Comparison of ENCODE assay signal across 24 mouse cellular contexts in the genomic region with DNA sequence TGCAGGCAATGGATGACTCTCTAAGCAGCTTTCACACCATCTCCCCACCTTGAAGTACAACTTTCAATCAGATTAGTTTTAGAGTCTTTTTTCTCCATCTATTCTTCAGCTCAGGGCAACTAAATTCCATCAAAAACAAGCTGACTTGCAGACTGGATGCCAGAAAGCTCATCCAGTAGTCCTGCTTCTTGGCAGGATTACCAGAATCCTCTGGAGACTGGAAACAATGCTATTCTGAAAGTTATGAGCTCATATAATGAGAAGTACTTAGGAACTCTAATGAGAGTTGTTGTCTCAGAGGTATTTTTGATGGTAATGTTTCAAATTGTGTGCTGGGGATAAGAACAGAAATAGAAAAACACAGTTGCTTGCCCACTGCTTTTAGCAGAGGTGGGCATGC. TPM values are rescaled to one million over a fixed set of nuclear protein-coding genes. Genes with fewer than 3 reads are reported as not detected.
"Had no signal": no experiment of that assay in that cellular context is flagged by ENCODE, and none has a peak within 500 bp of the region (broad histone marks: within the 10 kb centered on the region; RNA-seq: fewer than 3 reads in every experiment).

A gene (plus strand): TSS at position 366 of the 400 bp plus-strand sequence.

- H3K36me3 ChIP-seq: limb, embryonic 12.5 days; limb, embryonic 15.5 days; midbrain, embryonic 12.5 days had no signal

- DNase-seq: kidney, adult 18-20 months; kidney, adult 9 months; kidney, postnatal 14 days; kidney, postnatal 4 days; left cerebral cortex, postnatal 4 days; liver, postnatal 0 days; lung, postnatal 14 days; thymus, adult 2 months; thymus, postnatal 14 days; thymus, postnatal 4 days had no signal

- H3K27me3 ChIP-seq: limb, embryonic 12.5 days; limb, embryonic 15.5 days; midbrain, embryonic 12.5 days had no signal

- H3K4me3 ChIP-seq: limb, embryonic 12.5 days; limb, embryonic 15.5 days; midbrain, embryonic 12.5 days had no signal

- H3K9ac ChIP-seq: limb, embryonic 12.5 days; limb, embryonic 15.5 days; liver, embryonic 14.5 days; liver, postnatal 0 days; midbrain, embryonic 12.5 days had no signal

- H3K4me2 ChIP-seq: limb, embryonic 12.5 days; limb, embryonic 15.5 days; liver, embryonic 11.5 days; midbrain, embryonic 12.5 days had no signal

- H3K9me3 ChIP-seq: limb, embryonic 12.5 days; limb, embryonic 15.5 days; midbrain, embryonic 12.5 days had no signal

- H3K27ac ChIP-seq: limb, embryonic 12.5 days; limb, embryonic 15.5 days; liver, embryonic 14.5 days; macrophage; midbrain, embryonic 12.5 days had no signal

- ATAC-seq: liver, postnatal 0 days; midbrain, embryonic 16.5 days had no signal

- H3K4me1 ChIP-seq: limb, embryonic 12.5 days; limb, embryonic 15.5 days; midbrain, embryonic 12.5 days had no signal

RNA-seq across cellular contexts. Expression of the gene that starts here (rescaled TPM):
- polyA plus RNA-seq: kidney, embryonic 16.5 days; limb, embryonic 12.5 days; limb, embryonic 15.5 days; liver, embryonic 11.5 days; liver, embryonic 14.5 days; liver, postnatal 0 days; macrophage; midbrain, embryonic 12.5 days; midbrain, embryonic 16.5 days; neural tube, embryonic 11.5 days; neural tube, embryonic 14.5 days; small intestine, adult 2 months; spleen, adult 2 months; stomach, embryonic 16.5 days; testis, adult 2 months; thymus, adult 2 months had no signal
